Mouse (Mus musculus) adrenal gland, adult 2 months (tissue): Measurements from ENCODE around the gene Olfr1061. TPM values are rescaled to one million over a fixed set of nuclear protein-coding genes. Genes with fewer than 3 reads are reported as not detected.
"Not testable (repeated sequence)": the region's sequence is repeated elsewhere in the genome, so short reads cannot be mapped to it uniquely, and the experiment has no call there.

Experiments used
- DNase-seq: peaks from one replicate; pipeline ENCODE4 v3.0.0; 2021
- long read RNA-seq: library from polyadenylated mRNA; stranded (forward); transcript quantifications from one replicate; pipeline ENCODE4 v2.0.0, GENCODE M21; 2021
- polyA plus RNA-seq: library from polyadenylated mRNA; depleted of rRNA; stranded (reverse); fragments of >200 nt; gene quantifications from 2 replicates; pipeline ENCODE4 v1.2.3, GENCODE M21; 2012; rRNA removed
- total RNA-seq, 2 experiments: library from RNA; stranded (reverse); gene quantifications; 2 replicates each; pipeline ENCODE4 v1.2.3; 2021

Olfr1061 gene
- not detected for total RNA-seq
- not detected in 2 replicates for polyA plus RNA-seq
- long read RNA-seq, result 0 reads

DNA sequence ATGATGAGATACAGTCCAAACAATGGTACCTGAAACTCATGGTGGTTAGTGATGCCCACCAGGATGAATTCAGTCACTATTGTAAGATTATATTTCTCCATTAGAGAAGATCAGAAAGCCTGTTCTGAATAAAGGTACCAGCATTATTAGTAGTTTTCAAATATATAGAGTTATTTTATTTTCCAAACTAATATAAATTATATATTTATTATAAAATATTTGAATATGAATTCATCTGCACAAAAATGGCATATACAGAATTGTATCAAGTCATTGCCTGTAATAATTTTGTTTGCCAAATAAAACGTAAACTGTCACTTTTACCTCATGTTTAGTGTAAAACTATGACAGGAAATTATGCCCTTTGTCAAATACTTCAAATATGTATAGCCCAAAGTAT is at the start of gene Olfr1061:
Gene Olfr1061, minus strand, starts transcription at position 101 of the 400 bp plus-strand sequence.
- DNase-seq, result no peak

DNA sequence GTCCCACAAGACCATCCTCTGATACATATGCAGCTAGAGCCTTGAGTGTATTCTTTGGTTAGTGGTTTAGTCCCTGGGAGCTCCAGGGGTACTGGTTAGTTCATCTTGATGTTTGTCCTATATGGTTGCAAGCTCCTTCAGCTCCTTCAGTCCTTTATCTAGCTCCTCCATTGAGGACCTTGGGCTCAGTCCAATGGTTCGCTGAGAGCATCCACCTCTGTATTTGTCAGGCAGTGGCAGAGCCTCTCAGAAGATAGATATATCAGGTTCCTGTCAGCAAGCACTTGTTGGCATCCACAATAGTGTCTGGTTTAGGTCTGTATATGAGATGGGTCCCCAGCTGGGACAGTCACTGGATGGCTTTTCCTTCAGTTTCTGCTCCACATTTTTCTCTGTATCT is 46.6 kb upstream of the Olfr1061 start:
- DNase-seq, result no peak

DNA sequence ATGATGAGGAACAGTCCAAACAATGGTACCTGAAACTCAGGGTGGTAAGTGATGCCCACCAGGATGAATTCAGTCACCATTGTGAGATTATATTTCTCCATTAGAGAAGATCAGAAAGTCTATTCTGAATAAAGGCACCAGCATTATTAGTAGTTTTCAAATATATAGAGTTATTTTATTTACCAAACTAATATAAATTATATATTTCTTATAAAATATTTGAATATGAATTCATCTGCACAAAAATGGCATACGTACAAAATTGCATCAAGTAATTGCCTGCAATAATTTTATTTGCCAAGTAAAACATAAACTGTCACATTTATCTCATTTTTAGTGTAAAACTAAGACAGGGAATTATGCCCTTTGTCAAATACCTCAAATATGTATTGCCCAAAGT is 42.3 kb upstream of the Olfr1061 start, which contains the start of gene Olfr1066:
Gene Olfr1066, minus strand, starts transcription at position 101 of the 400 bp plus-strand sequence.
- no peak for DNase-seq

DNA sequence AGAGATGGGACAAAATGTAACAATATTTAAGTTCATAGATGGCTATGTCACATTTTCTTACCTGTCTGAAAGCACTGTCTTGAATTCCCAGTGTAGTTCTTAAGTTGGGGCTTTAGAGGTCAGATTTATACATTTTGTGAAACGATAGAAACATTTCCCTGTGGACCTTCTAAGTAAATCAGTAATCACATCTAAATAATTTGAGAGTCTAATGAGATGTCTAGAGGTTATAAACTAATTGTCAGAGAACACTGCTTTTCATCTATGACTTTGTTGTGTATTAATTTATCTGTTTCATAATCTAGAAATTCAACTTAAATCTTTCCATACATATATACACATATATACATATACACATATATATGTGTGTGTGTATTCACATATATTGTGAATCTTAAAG is 36.6 kb upstream of the Olfr1061 start, which contains the start of gene Olfr1065:
Gene Olfr1065, minus strand, starts transcription at position 101 of the 400 bp plus-strand sequence.
- not testable (repeated sequence) for DNase-seq

DNA sequence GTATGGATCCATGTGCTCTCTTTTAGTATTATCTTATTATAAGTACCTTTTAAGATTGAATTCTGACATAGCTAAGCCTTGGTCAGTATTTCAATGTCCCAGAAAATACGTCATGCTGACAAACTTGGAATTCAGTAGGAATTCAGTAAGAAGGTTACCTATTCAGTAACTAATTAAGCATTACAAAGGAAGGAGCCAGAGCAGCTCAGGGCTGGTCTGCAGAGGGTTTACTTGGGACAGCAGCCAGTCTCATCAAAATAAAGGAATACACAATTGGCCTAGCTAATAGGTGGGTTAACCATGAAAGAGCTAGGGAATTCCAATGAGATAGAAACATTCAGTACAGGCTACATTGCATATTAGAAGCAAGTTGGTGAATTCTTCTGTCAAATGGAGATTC is 28.3 kb upstream of the Olfr1061 start:
- DNase-seq, result not testable (repeated sequence)

DNA sequence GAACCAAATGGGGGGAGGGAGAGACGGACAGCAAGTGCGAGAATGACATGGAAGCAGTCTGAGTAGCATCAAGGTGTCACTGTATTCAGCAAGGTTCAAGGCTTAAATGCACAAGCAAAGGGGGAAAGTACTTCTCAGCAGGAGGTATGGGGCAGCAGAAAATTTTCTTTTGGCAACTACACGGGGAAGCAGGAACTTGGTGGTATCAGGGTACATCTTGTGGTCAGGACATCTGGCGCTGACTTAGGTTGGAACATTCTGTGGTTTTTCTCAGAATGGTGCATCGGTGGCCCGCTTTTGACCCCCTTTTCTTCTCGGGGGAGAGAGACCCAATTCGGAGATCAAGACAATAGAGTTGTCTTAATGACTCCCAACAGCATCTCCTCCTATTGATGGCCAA is 14.7 kb upstream of the Olfr1061 start:
- not testable (repeated sequence) for DNase-seq

DNA sequence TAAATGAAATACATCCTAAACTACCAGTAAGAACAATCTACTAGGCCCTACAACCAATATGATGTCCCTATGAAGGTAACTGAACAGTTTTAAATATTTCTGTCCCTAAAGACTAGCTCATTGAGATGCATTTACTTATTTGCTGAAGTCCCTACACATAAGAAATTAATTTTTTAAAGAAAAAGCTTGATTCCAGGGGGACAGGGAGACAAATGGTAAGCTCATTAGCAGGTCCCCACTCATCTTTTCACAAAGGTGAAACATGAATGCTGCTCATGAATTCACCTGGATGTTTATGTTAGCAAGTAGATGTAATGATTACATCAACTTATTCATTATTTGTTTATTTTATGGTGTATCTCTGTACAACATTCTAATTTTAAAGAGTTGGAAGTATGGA is 12.8 kb upstream of the Olfr1061 start, which contains the start of gene Olfr1062:
Gene Olfr1062, minus strand, starts transcription at position 101 of the 400 bp plus-strand sequence.
- not testable (repeated sequence) for DNase-seq

DNA sequence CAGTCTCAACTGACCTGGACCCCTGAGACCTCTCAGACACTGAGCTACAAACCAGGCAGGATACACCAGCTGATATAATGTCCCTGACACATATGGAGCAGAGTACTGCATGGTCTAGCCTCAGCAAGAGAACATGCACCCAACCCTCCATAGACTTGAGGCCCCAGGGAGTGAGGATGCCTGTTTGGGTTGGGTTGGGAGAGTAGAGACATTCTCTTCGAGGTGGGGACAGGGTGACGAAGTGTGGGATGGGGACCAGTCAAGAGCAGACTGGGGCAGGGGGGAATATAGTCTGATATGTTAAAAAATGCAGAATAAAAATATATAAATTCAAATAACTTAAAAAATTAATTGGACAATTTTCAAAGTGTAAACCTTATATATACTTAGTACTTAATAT is 18.7 kb downstream of the Olfr1061 start:
- DNase-seq, result no peak

DNA sequence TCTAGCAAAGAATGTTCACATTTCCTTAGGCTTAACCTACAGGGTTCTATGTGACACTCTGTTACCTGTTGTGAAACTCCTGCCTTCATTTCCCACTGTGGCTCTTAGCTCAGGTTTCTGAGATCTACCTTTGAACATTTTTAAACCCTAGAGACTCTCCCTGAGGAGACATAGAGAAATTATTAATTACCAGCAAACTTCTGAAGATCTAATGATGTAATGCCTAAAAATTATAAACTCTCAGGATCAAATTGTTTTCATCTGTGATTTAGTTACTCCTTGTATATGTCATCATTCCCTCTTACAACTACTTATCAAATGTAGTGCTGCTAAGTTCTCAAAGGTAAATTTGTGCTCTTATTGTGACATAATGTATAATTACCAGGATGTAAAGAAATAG is 25.4 kb downstream of the Olfr1061 start, which contains the start of gene Olfr1058:
Gene Olfr1058, minus strand, starts transcription at position 101 of the 400 bp plus-strand sequence.
- DNase-seq, result not testable (repeated sequence)

DNA sequence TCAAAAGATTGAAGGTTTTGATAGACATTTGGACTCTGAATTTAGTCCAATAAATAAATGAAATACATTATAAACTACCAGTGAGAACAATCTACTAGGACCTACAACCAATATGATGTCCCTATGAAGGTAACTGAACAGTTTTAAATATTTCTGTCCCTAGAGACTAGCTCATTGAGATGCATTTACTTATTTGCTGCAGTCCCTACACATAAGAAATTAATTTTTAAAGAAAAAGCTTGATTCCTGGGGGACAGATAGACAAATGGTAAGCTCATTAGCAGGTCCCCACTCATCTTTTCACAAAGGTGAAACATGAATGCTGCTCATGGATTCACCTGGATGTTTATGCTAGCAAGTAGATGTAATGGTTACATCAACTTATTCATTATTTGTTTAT is 35.6 kb downstream of the Olfr1061 start, which contains the start of gene Olfr1057:
Gene Olfr1057, minus strand, starts transcription at position 101 of the 400 bp plus-strand sequence.
- DNase-seq, result no peak

DNA sequence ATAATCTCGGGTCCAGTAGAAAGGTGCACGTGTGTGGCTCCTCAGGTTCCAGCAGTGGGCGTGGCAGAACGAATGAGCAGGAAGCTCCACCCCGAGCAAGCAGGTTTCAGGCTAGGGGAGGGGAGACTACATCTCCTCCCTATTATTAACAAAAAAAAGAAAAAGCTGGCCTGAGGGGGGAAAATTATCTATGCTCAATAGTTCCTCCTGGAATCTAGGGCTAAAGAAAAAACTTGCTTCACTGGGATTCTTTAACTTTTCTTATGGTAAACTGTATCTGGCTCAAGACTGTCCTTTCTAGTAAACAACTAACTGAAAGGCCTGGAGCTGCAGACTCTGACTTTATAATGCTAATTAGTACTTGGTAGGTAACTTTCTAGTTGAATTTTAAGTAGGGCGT is 47.5 kb downstream of the Olfr1061 start:
- not testable (repeated sequence) for DNase-seq

Other genes starting within 250 kb of the Olfr1061 start
- gene Olfr1043, start 246.5 kb downstream of the Olfr1061 start, total RNA-seq, result not detected
- not detected in 2 replicates for gene Olfr1043, start 246.5 kb downstream of the Olfr1061 start, polyA plus RNA-seq
- gene Olfr1044, start 236.2 kb downstream of the Olfr1061 start, total RNA-seq, result not detected
- gene Olfr1044, start 236.2 kb downstream of the Olfr1061 start, polyA plus RNA-seq, result not detected in 2 replicates
- not detected for gene Olfr52, start 228.4 kb downstream of the Olfr1061 start, total RNA-seq
- gene Olfr52, start 228.4 kb downstream of the Olfr1061 start, polyA plus RNA-seq, result not detected in 2 replicates
- gene Olfr1045, start 211.0 kb downstream of the Olfr1061 start, total RNA-seq, result not detected
- not detected in 2 replicates for gene Olfr1045, start 211.0 kb downstream of the Olfr1061 start, polyA plus RNA-seq
- not detected for gene Olfr1046, start 194.7 kb downstream of the Olfr1061 start, total RNA-seq
- gene Olfr1046, start 194.7 kb downstream of the Olfr1061 start, polyA plus RNA-seq, result not detected in 2 replicates
- gene Olfr1047, start 182.6 kb downstream of the Olfr1061 start, total RNA-seq, result not detected
- gene Olfr1047, start 182.6 kb downstream of the Olfr1061 start, polyA plus RNA-seq, result not detected in 2 replicates
- gene Olfr1048, start 173.8 kb downstream of the Olfr1061 start, total RNA-seq, result not detected
- gene Olfr1048, start 173.8 kb downstream of the Olfr1061 start, polyA plus RNA-seq, result not detected in 2 replicates
- gene Olfr1049, start 155.7 kb downstream of the Olfr1061 start, total RNA-seq, result not detected
- gene Olfr1049, start 155.7 kb downstream of the Olfr1061 start, polyA plus RNA-seq, result not detected in 2 replicates
- gene Olfr1051, start 135.0 kb downstream of the Olfr1061 start, total RNA-seq, result not detected
- gene Olfr1051, start 135.0 kb downstream of the Olfr1061 start, polyA plus RNA-seq, result not detected in 2 replicates
- not detected for gene Olfr1052, start 121.6 kb downstream of the Olfr1061 start, total RNA-seq
- gene Olfr1052, start 121.6 kb downstream of the Olfr1061 start, polyA plus RNA-seq, result not detected in 2 replicates
- gene Olfr1053, start 98.8 kb downstream of the Olfr1061 start, total RNA-seq, result not detected
- gene Olfr1053, start 98.8 kb downstream of the Olfr1061 start, polyA plus RNA-seq, result not detected in 2 replicates
- not detected for gene Olfr1054, start 78.6 kb downstream of the Olfr1061 start, total RNA-seq
- gene Olfr1054, start 78.6 kb downstream of the Olfr1061 start, polyA plus RNA-seq, result not detected in 2 replicates
- gene Olfr1055, start 63.8 kb downstream of the Olfr1061 start, total RNA-seq, result not detected
- not detected in 2 replicates for gene Olfr1055, start 63.8 kb downstream of the Olfr1061 start, polyA plus RNA-seq
- gene Olfr1056, start 51.6 kb downstream of the Olfr1061 start, total RNA-seq, result not detected
- gene Olfr1056, start 51.6 kb downstream of the Olfr1061 start, polyA plus RNA-seq, result not detected in 2 replicates
- gene Olfr1057, start 35.7 kb downstream of the Olfr1061 start, total RNA-seq, result not detected
- not detected in 2 replicates for gene Olfr1057, start 35.7 kb downstream of the Olfr1061 start, polyA plus RNA-seq
- not detected for gene Olfr1058, start 25.5 kb downstream of the Olfr1061 start, total RNA-seq
- gene Olfr1058, start 25.5 kb downstream of the Olfr1061 start, polyA plus RNA-seq, result not detected in 2 replicates
- not detected for gene Olfr1062, start 12.7 kb upstream of the Olfr1061 start, total RNA-seq
- not detected in 2 replicates for gene Olfr1062, start 12.7 kb upstream of the Olfr1061 start, polyA plus RNA-seq
- gene Olfr1065, start 36.5 kb upstream of the Olfr1061 start, total RNA-seq, result not detected
- not detected in 2 replicates for gene Olfr1065, start 36.5 kb upstream of the Olfr1061 start, polyA plus RNA-seq
- gene Olfr1066, start 42.2 kb upstream of the Olfr1061 start, total RNA-seq, result not detected
- gene Olfr1066, start 42.2 kb upstream of the Olfr1061 start, polyA plus RNA-seq, result not detected in 2 replicates
- gene Olfr228, start 73.3 kb upstream of the Olfr1061 start, total RNA-seq, result not detected
- not detected in 2 replicates for gene Olfr228, start 73.3 kb upstream of the Olfr1061 start, polyA plus RNA-seq
- gene Olfr1076, start 94.4 kb upstream of the Olfr1061 start, total RNA-seq, result not detected
- gene Olfr1076, start 94.4 kb upstream of the Olfr1061 start, polyA plus RNA-seq, result not detected in 2 replicates
- not detected for gene Olfr1079, start 128.4 kb upstream of the Olfr1061 start, total RNA-seq
- gene Olfr1079, start 128.4 kb upstream of the Olfr1061 start, polyA plus RNA-seq, result not detected in 2 replicates
- gene Olfr1080, start 144.2 kb upstream of the Olfr1061 start, total RNA-seq, result not detected
- gene Olfr1080, start 144.2 kb upstream of the Olfr1061 start, polyA plus RNA-seq, result not detected in 2 replicates
- gene Olfr1082, start 184.9 kb upstream of the Olfr1061 start, total RNA-seq, result not detected
- gene Olfr1082, start 184.9 kb upstream of the Olfr1061 start, polyA plus RNA-seq, result not detected in 2 replicates
- not detected for gene Olfr1084, start 225.7 kb upstream of the Olfr1061 start, total RNA-seq
- not detected in 2 replicates for gene Olfr1084, start 225.7 kb upstream of the Olfr1061 start, polyA plus RNA-seq
- gene Olfr1085, start 248.0 kb upstream of the Olfr1061 start, total RNA-seq, result not detected
- not detected in 2 replicates for gene Olfr1085, start 248.0 kb upstream of the Olfr1061 start, polyA plus RNA-seq